Mouse (Mus musculus): Measurements from ENCODE around the gene Cchcr1.

The Cchcr1 gene

DNA sequence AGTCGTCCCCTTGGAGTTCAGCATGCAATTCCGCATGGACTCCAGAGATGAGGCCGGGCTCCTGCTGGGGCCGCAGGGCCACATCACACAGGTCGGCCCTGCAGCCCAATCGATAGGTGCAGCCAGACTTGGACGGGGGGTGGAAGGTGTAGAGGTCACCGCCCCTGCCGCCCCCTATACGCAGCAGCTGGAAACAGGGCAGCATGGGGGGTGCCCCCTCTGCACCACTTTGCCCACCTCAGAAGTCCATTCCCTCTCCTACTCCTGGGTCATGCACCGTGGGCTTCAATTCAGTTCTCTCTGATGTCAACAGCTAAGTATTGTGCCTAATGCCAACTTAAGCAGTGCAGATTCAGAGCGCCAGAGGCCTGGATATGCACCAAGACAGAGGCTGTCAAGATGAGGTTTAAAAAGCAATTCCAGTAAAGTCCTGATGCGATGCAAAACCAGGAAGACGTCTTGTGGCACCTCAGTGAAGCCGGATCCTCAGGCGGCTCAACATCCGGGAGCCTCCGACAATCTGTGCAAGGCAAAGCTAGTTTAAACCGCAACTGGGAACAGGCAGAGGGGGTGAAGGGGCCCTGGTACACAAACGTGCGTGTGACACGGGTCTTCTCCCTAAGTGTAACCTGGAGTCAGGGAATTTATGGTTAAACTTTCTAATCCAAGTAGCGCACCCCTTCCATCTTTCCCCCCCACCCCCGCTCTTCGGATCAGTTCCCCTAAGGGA lies 824 bp upstream of the Cchcr1 start:
- no peak for DNase-seq

DNA sequence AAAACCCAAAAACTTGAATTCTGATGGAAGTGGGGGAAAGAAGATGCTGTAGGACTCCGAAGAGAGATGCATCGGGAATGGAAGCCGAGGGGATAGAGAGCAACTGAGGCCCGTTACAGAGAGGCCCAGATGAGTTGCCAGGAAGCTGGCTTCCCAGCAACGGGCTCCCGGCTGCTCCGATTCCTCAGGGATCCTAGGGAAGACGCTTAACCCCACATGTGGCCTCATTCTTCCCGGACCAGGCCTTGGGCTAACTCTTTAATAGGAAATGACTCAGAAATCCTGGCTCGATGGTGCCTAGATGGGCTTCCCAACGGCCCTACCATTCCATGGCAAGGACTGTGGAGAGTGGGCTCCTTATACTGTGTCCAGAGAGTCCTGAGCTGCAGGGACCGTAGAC lies 626 bp downstream of the Cchcr1 start:
- DNase-seq: no peak

DNA sequence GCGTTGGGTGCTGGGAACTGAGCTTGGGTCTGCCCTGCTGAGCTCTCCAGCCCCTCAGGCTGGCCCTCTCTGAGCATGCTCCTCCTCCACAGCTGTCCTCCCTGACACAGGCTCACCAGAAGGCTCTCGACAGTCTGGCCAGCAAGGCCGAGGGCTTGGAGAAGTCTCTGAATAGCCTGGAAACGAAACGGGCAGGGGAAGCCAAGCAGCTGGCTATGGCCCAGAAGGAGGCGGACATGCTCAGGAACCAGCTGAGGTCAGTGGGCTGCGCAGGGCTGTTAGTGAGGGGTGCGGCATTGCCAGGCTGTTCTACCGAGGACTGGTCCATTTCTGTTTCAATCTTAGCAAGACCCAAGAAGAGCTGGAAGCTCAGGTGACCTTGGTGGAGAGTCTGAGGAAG lies 7.5 kb downstream of the Cchcr1 start:
- DNase-seq: no peak

DNA sequence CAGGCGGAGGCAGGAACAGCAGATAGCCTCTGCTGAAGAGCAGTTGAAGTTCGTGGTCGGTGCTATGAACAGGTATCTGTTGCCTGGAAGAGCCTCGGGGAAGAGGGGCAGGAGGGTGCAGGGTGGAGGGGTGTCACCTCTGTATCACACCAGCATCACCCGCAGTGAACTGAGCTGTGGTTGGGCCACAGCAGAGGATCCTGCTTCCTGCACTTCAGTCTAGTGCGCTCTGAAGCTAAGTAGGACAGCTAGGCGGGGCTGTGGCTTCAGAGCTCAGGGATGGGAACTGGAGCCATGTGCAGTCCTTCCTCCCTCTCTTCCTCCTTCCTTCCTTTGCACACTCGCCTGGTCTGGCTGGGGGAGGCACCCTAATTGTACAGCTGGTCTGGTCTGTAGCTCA lies 9.7 kb downstream of the Cchcr1 start:
- no peak for DNase-seq

DNA sequence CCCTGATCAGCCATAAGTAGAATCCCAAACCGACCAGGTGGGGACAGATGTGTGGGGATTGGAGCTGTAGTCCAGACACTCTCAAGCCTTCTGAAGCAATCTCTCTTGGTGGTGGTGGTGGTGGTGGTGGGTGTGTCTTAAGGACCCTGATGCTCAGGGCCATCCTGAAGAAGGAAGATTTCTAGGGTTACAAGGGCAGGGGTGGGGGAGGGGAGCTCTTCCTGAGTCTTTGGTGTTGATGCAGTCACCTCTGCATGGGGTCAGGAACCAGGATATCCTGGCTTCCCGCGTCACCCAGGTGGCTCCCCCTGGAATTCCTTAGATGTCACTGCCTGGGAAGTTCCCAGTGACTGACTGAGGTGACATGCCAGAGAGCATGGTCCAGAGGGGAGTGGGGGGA lies 15.5 kb downstream of the Cchcr1 start:
- no peak for DNase-seq

DNA sequence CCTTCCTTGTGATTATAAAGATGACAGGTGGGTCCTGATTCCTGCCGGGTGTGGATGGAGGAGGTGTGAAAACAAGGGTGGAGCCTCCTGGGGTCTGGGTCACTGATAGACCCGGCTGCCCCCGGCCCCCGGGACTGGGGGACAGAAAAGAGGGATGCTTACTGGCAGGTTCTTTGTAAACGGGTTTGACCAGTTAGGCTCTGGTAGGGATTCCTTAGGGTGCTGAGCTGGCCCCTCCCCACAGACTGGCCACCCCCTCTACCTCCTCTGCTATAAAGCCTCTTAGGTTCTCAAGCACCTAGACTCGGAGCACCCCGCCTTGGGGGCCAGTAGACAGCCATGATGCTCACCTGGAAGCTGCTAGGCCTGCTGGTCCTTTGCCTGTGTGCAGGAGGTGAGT lies 16.0 kb downstream of the Cchcr1 start, which contains the start of gene Psors1c2:
Gene Psors1c2, plus strand, starts transcription at position 301 of the 400 bp plus-strand sequence.
- DNase-seq: no peak

DNA sequence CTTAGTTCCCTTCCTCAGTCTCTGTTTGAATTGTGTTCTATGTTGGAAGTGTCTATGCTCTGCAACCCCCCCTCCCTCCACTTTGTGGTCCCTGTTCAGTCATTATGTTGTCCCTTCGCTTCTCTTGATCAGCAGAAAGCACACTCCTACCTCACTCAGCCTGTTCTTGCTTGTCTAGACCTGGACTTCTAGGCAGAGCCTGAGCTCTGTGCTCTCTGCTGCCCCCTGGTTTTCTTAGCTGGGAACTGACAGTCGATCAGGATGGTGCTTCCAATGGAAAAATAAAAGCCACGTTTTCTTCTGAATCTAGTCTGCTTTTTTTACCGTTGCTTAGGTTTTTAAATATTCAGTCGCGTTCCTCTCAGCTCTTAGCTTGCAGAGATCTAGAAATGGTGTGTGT lies 17.4 kb downstream of the Cchcr1 start:
- DNase-seq: peak; percentile 63

DNA sequence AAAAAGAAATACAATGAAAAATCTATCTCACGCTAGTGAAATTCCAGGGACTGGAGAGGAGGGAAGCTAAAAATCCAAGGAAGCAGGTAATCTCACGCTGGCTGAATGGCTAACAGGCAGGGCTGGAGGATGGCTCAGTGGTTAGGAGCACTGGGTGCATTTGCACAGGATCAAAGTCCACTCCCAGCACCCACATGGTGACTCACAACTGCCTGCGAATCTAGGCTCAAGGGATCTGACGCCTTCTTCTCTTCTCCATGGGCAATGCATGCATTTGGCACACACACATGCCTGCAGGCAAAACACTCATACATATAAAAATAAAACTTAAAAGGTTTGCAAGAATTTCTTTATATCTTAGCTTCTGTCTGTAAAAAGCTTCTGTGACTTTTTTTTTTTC lies 20.5 kb downstream of the Cchcr1 start:
- DNase-seq: no peak

DNA sequence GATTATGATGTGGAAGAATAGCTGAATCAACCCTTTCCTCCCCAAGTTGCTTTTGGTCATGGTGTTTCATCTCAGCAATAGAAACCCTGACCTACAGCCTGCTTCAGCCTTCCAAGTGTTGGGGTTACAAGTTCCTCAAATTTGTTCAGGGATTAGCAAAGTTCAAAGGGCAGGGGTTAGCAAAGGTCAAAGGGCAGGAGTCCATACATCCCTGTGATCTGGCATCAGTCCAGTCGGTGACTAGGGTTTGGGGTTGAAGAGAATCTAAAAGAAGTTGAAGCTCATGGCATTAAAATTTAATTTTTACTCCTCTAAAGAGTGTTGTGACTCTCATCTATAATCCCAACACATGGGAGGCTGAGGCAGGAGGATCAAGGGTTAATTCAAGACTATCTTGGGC lies 21.6 kb downstream of the Cchcr1 start:
- no peak for DNase-seq

DNA sequence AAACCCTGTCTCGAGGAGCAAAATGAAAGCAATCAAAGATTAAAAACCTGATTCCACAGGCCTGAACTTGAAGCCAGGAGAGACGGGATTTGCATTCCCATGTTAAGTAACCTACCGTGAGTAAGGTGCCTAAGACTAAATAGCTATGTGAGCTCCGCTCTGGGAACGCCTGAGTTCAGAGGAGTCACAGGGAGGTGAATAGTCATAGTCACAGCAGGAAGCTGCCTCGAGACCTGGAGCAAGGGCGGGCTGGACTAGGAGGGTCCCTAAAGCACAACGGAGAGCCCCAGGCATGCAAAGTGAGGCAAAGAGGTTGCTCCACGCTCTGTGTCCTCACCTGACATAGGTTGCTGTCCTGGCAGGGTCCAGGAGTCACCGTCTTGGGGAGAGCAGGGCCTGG lies 22.6 kb downstream of the Cchcr1 start:
- DNase-seq: no peak

DNA sequence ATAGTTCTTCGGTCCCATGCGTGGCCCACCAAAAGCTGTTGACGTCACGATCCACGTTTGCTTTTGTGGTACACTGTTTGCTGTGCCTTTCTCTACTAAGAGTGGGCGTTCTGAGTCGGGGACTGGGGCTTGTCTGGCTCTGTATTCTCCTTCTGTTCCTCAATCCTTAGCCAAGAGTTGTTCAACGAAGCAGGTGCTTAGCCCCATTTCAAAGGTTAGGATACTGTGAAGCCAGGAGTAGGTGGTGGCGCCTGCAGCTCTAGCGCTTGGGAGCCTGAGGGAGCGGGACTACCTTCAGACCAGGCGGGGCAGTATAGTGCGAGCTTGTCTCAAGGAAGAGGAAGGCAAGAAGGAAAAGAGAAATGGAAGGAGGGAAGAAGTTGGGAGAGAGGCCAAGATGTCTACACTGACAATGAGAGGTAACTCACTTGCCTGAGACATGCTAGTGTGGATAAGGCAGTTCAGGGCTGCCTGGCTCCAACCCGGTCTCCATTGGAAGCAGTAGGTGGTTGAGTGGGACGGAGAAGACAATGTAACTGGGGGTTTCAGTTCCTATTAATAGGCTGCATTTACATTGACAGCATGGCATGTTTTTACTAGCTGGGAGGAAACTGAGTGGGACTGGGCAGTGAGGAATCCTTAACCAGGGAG lies 26.0 kb downstream of the Cchcr1 start:
- DNase-seq: peak; percentile 23

DNA sequence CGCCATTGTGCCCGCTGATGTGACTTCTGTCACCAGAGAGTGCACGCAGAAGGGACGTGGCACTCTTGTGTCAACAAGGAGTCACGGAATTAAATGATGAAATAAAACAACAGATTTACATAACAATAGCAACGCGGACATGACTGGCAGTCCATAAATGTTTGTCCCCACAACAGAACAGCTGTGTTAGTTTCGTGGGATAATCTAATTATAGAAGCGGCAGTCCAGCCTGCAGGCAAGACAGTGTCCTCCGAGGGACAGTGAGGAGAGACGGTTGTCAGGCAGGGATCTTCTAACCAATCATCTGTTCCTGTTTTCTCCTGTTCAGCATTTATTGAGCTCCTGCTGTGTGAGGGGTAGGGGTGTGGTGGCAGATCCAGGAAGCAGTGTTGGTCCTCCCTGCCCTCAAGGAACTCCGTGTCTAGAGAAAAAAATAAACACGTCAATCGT lies 26.5 kb downstream of the Cchcr1 start:
- DNase-seq: no peak

DNA sequence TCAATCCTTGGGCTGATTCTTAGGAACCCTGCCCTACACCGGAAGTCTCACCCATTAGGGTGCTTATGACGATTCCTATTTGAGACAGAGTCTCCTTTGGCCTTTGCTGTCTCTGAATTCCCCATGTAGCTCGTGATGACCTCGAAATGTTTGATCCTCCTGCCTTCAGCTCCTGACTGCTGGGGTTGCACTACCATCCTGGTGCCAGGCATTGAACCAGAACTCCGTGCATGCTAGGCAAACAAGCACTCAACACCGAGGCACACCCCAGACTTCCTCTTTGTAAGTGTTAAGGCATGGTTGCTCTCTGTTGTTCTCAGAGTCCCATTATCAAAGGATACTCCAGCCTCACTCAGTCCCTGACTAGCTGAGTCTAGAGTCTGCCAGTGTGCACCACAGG lies 27.1 kb downstream of the Cchcr1 start:
- DNase-seq: no peak

DNA sequence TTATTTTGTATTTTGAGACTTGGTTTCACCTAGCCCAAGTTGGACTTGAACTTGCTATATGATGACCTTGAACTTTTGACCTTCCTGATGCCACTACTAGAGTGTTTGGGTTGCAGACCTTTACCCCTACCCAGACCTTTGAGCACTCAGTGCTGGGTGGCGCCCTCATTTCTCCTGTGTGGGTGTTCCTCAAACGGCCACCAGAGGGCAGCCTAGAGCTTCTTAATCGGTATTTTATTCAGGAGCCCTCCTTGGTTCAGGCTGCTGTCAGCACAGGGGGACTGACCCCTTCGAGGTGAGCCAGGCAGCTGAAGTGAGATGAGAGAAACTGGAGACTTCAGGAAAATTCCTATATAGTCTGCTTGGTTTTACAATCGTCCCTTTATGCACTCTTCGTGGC lies 27.8 kb downstream of the Cchcr1 start:
- no peak for DNase-seq

DNA sequence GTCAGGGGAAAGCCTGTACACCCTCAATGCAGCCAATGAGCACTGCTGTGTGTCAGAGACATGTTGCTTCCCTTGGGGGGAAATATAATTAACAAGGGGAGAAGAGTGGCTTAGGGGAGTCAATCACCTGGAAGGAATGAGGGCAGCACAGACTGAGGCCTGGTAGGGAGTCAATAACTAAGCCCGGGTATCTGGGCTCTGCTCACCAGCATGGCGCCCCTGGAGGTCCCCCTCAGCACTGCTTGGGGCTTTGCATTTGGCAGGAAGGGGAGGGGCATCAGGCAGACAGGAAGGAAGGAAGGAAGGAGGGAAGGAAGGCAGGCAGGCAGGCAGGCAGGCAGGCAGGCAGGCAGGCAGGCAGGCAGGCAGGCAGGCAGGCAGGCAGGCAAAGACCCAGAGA lies 30.6 kb downstream of the Cchcr1 start:
- DNase-seq: no peak

DNA sequence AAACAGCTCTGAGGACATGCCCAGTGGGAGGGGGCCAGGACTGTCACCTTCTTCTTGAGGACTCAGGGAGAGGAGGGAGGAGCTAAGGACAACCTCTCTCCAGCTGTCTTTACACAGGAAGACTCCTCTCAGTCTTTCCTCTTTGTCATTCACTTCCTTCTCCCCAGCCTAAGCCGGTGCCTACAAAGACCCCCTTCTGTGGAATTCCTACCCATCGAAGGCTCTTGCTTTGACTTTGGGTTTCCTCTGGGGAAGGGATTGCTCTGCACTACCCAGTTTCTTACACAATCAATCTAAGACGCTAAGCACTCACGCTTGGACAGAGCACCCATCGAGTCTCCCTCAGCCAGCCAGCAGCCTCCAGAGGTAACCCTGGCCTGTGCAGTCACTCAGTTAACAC lies 31.7 kb downstream of the Cchcr1 start:
- no peak for DNase-seq

DNA sequence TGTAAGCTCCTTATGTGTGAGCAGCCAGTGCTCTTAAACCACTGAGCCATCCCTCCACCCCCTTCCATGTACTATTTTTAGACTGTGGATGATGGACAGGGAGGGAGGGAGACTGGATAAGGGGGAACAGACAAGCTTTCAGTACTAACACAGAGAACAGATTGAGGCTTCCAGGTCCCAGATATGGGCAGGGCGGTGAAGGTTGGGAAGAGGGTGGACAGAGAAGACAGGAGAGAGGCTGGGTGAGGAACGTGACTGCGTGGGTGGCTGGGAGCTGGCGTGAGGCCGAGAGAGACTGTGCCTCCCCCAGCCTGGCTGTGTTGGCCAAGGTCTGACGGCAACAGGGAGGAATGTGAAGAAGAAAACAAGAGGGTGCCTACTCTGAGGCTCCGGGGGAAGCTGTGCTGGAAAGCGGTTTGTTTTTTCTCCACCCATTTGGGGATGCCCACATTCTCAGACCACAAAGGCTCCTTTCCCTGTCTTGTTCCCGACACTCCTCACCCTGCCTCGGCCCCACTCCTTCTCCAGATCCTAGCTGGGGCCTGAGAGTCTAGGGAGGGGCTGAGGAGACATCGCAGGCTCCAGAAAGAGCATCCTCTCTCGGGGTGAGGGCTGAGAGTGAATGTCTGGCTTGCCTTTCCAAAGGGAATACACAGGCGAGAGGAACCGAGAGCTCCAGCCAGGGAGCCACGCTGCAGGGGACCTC lies 32.7 kb downstream of the Cchcr1 start:
- DNase-seq: peak; percentile 69

DNA sequence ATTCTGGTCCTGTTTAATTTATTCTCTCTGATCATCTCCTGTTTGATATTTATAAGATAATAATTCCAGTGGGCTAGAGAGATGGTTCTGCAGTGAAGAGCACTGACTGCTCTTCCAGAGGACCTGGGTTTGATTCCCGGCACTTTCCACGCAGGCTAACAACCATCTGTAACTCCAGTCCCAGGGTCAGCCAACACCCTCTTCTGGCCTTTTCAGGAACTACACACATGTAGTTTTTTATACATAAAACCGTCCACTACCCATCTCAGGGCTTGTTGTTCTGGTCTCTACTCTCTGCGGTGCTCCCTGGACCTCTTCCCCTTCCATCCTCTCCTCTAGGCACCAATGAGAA lies 33.2 kb downstream of the Cchcr1 start:
- no peak for DNase-seq

DNA sequence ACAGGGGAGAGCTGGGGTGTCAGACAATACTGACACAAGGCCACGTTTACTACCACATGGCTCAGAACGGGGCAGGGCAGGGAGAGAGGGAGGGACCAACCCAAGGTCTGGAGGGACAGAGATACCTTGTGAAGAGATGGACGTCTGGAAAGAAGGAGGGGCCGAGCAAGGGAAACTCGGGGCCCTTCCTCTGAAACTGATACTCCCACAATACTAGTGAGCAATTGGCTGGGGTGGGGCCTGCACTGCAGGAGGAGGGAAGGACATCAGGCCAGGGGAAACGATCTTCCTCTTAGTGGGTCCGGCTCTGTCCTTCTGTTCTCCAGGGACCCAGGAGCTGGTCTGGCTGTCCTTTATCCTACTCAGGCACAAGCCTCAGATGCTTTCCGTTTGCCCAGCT lies 34.0 kb downstream of the Cchcr1 start:
- DNase-seq: no peak

DNA sequence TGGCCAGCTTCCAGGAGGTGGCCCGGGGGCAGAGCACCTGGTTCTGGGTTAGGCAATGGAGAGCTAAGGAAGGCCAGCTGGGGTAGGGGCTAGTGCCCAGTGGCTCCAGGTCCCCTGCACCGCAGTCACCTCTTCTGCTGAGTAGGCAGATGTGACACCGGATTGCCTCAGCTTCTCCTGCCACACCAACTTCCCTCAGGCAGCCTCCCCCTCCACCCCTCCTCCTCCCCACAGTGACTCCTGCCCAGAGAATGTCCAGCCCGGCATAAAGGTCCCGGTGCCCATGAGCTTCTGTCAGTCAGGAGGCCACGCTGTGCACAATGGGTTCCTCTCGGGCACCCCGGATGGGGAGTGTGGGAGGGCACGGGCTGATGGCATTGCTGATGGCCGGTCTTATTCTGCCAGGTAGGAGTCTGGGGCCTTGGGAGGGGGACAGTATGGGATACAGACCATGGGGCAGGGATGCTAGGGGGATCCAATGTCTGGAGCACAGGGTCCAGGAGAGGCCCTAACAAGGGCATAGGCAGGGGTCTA lies 35.0 kb downstream of the Cchcr1 start, which contains the start of gene Cdsn:
Gene Cdsn, plus strand, starts transcription at position 248 of the 534 bp plus-strand sequence.
- no peak for DNase-seq

DNA sequence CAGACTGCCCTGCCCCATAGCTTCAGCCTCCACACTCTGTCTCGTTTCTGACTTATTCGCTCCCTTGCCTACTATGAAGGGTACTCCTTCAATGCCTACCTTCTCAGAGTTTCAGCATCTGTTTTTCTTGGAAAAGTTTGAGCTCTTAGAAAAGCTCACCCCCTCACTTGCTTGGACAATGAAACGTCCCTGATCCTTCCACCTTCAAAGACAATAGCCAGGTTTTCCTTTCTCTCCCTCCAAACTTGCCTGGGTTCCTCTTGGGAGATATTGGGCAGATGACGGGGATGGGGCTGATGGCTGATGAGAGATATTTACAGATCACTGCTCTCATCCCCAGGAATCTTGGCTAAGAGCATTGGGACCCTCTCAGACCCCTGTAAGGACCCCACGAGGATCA lies 37.4 kb downstream of the Cchcr1 start:
- DNase-seq: no peak

DNA sequence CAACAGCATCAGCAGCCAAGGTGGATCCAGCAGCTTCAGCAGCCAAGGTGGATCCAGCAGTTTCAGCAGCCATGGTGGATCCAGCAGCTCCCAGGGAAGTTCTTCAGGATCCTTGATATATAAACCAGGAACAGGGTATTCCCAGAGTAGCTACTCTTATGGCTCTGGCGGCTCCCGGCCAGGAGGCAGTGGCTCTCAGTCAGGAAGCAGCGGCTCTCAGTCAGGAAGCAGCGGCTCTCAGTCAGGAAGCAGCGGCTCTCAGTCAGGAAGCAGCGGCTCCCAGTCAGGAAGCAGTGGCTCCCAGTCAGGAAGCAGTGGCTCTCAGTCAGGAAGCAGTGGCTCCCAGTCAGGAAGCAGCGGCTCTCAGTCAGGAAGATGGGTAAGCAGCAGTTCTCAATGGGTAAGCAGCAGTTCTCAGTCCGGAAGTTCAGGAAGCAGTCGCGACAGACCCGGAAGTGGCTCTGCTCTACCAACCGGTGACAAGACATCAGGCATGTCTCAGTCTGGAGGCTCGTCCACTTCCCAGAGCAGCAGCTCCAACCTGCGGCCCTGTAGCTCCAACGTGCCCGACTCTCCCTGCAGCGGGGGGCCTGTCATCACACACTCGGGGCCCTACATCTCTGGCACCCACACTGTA lies 38.0 kb downstream of the Cchcr1 start:
- DNase-seq: no peak

DNA sequence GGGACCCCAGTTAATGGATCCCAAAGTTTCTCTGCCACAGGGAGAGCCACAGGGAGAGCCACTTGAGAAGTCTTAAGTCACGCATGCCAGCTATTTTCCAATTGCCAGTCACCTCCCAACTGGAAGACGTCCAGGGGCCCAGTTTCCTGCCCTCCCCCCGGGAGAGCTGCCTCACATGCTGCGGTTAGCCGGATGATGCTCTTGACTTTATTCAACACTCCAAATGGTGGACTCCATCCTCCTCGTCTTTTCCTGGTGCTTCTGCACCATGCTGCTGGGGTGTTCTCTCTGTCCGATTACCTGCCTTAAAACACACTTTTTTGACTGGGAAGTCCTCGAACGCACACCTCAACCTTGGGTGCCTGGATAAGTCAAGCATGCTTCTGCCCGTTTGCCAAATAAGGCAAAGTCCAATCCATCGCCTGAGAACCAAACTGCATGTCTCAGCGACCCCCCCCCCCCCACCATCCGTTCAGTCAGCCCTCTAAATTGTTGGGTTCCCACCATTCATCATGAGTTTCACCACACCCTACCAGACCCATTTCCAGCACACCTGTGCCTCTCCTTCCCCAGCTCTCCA lies 39.4 kb downstream of the Cchcr1 start:
- DNase-seq: no peak

Data from layer of hippocampus, adult 9-11 months (tissue).